Mouse (Mus musculus) ES-E14 (cell line): ENCODE data around the gene Tex19.1.

ENCODE experiments used
- HCFC1 ChIP-seq: IDR thresholded peaks from 2 replicates; pipeline ENCODE4 v1.6.1; 2012; ENCODE audit warnings: low read length, inconsistent platforms, borderline replicate concordance; ENCODE audit not compliant: insufficient read depth
- MAFK ChIP-seq: IDR thresholded peaks from 2 replicates; pipeline ENCODE4 v1.6.1; 2014; ENCODE audit warnings: mild to moderate bottlenecking, low read depth, low read length, inconsistent platforms; ENCODE audit not compliant: insufficient read depth
- ZC3H11A ChIP-seq: IDR thresholded peaks from 2 replicates; pipeline ENCODE4 v1.6.1; 2012; ENCODE audit warnings: low read depth, mild to moderate bottlenecking, inconsistent platforms, low read length, borderline replicate concordance

GRCm38 (mm10) chr11:121112091-121112775, 33.7 kb upstream of the Tex19.1 start:
- no peak for TF ChIP-seq MAFK
- no peak for TF ChIP-seq ZC3H11A
- no peak for TF ChIP-seq HCFC1
